Mouse (Mus musculus) telencephalon, adult 2 months (tissue): ENCODE measurements around the gene Crcp.

Source experiments
- DNase-seq: peaks from one replicate; pipeline ENCODE4 v3.0.0-alpha.2; 2011; ENCODE audit warnings: low read depth, low spot score

Gene Crcp

DNA sequence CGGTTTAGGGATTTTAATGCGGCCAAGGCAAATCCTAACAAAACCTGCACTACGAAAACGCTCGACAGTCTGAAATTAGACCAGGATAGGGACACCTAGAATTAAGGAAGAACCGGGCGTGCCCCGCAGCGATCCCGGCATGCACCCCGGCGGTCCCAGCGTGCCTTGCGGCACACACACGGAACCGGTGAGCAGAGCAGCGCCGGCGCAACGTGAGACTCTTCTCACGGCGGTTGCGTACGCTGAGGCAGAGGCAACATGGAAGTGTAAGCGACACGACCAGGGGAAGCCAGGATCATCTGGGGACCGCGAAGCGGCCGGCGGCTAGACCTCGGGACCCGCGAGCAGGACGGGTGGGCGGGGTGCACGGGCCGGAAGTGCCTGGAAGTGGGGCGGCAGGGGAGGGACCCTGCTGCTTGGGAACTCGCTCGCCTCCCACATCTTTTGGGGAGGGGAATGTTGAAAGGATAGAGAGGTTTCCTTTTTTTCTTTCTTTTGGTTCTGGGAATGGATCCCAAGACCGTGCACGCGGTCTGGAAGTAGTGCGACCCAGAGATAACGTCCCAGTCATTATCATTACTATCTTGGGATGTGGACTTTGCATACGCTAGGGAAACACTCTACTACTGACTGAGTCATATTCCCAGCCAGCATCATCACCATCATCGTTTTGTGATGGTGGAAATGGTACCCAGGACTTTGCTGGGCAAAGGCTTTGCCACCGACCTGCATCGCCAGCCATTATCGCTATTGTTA, at the start of gene Crcp, which contains the start of gene Asl:
Gene Crcp (plus strand): TSS at position 149 of the 756 bp plus-strand sequence.
Gene Asl (minus strand): TSS at position 106 of the 756 bp plus-strand sequence.
- peak; percentile 69 for DNase-seq

DNA sequence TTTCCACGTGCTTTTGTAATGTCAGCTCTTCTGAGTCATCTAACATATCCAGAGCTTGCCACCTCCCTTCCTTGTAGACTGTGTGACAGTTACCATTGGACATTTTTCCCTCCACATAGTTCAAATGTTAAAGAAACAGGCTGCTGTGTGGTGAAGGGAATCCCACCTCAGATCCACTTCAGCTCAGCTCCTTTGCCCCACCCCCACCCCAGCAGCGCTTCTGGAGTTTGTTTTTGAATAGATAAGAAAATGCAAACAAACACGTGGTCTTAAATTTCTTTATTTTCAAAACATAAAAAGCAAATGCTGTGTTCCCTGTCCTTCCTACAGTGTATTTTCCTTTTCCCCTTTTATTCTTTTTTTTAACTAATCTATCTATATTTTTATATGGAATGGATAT, 48.9 kb upstream of the Crcp start:
- no peak for DNase-seq

DNA sequence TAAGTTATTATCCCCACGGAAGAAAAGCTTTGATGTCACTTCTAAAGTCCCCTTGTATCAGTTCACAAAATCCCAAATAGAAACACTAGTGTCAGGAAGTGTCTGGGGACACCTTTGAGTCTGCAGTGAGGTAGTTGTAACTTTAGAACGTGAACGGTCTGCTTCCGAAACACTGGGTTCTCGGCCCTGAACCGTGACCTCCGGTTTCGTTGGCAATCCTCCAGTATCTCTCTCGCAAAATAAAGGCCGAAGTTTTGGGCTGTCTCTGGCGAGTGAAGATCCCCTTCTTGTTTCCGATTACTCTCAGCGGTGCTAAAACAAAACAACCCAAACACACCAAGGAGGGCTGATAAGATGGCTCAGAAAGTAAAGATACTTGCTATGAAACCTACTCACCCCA, 39.7 kb upstream of the Crcp start:
- DNase-seq = no peak

GRCm38 (mm10) chr5:129991898-129992297, 37.2 kb upstream of the Crcp start:
- DNase-seq = no peak

- no peak for DNase-seq
These were observed 35.7 kb upstream of the Crcp start for GRCm38 (mm10) chr5:129993374-129993773.

DNA sequence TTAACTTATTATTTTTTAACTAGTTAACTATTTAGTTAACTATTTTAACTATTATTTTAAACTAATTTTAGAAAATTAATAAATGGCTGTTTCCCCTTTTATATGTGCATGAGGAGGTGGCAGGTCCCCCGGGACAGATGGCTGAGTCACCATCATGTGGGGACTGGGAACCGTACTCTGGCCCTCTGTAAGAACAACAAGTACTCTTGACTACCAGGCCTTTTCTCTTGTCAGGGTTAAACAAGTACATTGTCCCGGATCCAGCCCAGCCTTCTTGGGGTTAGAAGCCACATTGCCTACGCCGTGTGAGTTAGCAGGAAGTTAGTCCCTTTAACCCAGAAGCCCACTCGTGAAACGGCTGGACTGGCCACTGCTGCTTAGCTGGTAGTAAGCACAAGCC, 34.1 kb upstream of the Crcp start:
- no peak for DNase-seq

DNA sequence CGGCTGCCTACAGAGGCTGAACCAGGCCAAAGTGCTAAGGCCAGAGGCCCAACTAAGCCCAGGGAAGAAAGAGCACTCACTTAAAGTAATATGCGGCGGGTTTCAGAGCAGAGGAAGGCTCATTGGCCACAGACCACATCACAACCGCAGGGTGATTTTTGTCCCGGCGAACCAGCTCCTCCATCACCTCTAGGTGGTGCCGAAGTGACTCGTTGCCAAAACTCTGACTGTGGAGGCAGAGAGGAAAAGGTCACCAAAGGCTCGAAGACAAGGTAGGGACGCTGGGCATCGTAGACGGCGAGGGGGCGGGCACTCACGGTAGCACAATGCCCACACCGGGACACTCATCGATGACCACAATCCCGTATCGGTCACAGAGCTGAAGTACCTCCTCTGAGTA, 31.4 kb upstream of the Crcp start:
- DNase-seq = no peak

DNA sequence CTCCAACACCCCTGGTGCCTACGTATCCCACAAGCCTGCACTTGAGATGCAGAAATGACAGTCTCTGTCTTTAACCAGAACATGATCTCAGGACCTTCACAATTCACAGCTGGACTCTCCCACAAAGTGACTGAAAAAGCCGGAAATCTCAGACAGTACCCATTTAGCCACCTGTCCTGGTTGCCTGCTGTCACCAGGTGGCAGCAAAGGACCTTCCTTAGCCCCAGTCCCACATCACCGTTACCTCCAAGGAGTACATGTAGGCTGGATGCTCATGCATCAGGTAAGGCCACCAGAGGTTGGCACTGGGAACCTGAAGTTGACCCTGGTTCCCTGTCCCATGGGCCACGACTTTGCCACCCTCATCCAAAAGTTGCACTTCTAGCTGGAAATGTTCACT, 30.0 kb upstream of the Crcp start:
- no peak for DNase-seq

DNA sequence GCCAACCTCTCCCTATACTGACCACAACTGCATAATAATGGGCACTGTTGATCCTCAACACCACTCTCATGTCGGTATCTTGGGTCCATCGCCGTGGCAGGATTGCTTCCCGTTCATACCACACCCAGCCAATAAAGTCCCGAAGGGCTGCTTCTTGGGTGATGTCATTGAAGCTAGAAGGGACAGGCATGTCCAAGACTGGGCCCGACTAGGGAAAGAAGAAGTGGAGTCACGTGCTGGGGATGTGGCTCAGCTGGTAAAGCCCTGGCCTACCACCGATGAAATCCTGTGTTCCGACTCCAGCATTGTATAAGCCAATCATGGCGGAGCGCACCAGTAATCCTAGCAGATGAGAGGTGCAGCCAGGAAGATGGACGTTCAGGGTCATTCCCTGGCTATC, 28.4 kb upstream of the Crcp start:
- DNase-seq = no peak

DNA sequence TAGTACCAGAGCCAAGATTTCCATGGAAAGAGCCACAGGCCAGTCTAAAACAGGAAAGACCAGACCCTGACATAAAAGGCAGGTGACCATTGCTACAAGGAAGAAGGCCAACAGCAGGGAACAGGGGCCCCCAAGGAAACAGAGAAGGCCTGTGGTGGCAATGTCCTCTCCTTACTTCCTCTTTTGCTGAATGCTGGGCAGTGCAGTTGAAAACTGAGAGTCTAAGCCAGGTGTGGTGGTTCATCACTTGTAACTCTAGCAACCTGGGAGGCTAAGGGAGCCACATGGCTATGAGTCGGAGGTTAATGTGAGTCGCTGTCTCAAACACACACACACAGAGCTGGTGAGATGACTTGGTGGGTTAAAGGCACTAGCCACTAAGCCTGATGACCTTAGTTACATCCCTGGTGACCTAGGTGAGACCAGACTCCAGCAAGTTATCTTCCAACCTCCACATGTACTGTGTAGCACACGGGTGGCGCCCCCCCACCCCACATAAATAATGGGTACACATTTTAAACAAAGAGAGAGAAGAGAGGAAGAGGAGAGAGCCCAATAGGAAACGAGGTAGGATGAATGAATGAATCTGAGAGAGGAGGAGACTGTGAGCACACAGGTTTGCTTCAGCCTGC, 27.6 kb upstream of the Crcp start:
- DNase-seq = no peak

DNA sequence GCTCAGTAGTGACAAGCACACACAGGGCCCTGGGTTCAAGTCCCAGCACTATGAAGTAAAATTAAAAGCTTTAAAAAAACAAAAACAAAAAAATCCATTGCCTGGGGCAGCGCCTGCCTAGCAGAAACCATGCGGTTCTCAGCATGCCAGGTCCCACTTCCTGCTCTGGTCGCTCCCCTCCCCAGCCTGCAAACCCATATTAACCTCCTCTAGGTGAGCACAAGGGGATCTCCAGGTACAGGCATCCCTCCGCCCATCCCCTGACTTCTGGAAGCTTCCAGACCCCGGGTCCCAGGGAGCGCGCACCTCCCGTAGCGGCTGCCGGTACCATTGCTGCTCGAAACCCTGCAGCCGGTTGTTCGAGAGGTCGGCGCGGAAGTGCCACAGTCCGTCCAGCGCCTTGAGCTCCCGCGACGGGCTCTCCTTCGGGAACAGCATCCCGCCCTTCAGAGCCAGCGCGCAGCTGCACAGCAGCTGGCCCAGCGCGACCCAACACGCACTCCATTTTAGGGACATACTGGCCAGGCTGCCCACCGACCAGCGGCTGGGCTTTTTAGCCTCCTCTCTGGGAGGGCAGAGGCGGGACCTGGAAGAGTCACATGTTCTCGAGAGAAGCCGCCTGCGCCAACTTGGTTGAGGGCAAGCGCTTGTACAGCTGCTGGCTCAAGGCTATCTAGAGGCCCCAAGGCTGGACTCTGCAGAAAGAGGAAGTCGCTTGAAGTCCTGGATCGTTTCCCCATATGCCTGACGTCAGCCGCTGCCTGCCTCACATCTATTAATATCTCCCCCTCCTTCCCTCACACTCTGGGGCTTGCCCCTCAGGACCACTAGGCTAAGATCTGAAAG, 26.6 kb upstream of the Crcp start, which contains the start of gene Gusb:
Gene Gusb (minus strand): TSS at position 749 of the 846 bp plus-strand sequence.
- peak; percentile 69 for DNase-seq

GRCm38 (mm10) chr5:130003229-130003628, 25.9 kb upstream of the Crcp start:
- DNase-seq = no peak

DNA sequence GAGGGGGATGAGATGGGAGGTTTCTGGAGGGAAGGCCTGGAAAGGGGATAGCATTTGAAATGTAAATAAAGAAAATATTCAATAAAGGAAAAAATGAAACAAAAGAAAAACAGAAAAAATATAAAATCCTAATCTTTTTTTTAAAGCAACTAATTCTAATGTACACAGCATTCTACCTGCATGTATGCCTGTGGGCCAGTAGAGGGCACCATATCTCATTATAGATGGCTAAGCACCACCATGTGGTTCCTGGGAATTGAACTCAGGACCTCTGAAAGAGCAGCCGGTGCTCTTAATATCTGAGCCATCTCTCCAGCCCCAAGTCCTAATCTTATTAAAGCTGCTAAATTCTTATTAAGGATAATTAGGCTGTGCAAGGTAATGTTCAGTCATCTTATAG, 21.7 kb upstream of the Crcp start:
- no peak for DNase-seq

GRCm38 (mm10) chr5:130008034-130008590, 21.0 kb upstream of the Crcp start:
- DNase-seq = no peak

DNA sequence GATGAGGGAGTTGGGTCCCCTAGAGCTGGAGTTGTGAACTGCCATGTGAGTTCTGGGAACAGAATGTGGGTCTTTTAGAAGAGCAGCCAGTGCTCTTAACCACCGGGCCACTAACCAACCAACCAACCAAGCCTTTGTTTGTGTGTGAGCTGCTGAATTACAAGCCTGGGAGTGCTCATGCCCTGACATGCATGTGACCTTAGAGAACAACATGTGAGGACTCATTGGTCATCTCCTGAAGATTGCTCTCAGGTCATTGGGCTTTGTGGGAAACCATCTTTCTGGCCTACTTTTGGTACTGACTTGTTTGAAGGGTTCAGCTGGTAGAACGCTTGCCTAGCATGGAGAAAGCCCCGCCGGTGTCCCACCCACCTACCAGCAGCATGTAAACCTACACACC, 19.3 kb upstream of the Crcp start:
- DNase-seq = no peak

GRCm38 (mm10) chr5:130010961-130011360, 18.1 kb upstream of the Crcp start:
- no peak for DNase-seq

- no peak for DNase-seq
These were observed 14.0 kb upstream of the Crcp start for GRCm38 (mm10) chr5:130015104-130015503.

- DNase-seq = no peak
These were observed 9.6 kb upstream of the Crcp start for GRCm38 (mm10) chr5:130019461-130019860.

DNA sequence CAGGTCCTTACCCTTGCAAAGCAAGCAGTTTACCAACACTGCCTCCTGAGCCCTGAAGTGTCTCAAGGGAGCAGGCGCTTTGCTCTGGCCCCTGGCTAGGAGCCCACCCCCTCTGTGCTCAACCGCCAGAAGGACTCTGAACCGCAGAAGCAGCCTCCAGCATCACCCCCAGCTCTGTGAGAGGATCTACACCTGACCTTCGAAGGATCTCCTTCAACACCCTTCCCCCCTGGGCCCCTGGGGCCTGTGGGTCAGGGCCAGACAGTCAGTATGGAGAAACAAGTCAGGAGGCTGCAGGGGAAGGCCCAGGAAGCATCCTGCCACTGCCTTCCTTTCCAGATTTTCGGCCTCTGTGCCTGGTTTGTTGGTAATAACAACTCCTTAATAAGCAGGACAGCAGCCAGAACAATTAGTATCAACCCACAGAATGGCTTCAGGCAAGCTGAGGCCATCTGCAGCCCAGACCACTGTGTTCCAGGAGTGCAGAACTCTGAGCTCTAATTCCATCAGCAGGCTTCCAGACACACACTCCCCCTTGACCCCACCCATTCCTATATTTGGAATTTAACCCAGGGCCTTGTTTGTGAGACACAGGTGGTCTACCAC, 7.6 kb upstream of the Crcp start:
- DNase-seq = no peak

- no peak for DNase-seq
These were observed 6.7 kb upstream of the Crcp start for GRCm38 (mm10) chr5:130022366-130022765.

DNA sequence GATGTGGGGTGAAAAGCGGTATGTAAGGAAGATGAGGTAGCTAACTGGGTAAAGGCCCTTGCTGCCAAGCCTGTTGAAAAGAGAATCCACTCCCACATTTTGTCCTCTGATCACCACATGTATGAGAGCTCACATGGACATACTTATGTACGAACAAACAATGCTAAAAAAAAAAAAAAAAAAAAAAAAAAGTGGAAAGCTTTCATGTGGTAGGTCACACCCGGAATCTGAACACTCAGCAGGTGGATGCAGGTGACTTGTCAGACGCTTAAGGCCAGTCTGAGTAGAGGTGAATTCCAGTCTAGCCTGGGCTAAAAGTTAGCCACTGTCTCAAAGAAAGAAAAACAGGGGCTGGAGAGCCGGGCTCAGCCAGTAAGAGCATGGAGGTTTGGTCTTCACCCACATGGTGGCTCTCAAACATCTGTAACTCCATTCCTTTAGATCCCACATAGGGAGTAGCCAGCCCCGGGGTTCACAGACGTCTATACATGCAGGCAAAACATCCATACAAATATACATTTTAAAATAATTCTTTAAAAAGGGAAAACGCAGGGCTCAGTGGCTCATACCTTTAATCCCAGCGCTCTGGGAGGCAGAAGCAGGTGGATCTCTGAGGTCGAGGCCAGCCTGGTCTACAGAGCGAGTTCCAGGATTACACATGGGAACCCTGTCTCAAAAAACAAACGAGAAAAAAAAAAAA, 5.9 kb upstream of the Crcp start:
- DNase-seq = no peak
